Mouse (Mus musculus): ENCODE results near the gene Fam209. TPM values are rescaled to one million over a fixed set of nuclear protein-coding genes. Genes with fewer than 3 reads are reported as not detected.

Fam209 gene
- total RNA-seq (2021), result under 1 TPM in 1 of 2 experiments, not detected in 1; 0.50 TPM
- long read RNA-seq, result 0 reads

GRCm38 (mm10) chr2:172472318-172472717 lies at the start of gene Fam209:
Gene Fam209, plus strand, starts transcription at chr2:172472520.
- no peak for DNase-seq (ENCODE audit: low spot score in 2 of 2)

- no peak for DNase-seq (ENCODE audit: low spot score in 2 of 2)
Observed at GRCm38 (mm10) chr2:172430609-172431008, 41.7 kb upstream of the Fam209 start.

GRCm38 (mm10) chr2:172433746-172434145 lies 38.6 kb upstream of the Fam209 start:
- DNase-seq (ENCODE audit: low spot score in 2 of 2), result no peak

DNA sequence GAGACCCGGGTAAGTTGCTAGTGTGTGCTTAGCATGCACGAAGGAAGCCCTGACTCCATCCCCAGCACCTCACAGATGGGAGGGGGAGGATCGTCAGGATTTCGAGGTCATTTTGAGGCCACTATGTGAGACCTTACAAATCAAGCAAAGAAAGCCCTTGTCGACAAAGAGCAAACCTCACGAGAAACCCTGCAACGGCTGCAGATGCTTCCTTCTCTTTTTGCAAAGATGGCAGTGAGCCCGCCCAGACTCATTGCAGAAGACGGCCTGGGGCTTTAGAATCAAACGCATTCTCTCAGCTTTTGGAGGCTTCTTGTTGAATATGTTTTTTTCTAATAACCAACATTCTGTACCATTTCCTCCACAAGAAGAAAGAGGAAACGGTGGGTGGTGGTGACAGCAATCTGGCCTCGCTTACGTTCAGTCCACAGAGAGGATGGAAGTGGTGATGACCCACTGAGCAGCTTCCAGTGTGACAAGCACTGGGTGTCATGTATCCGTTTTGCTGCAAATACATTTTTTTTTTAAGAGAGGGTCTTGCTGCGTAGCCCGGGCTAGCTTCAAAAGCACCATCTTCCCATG lies 34.9 kb upstream of the Fam209 start:
- DNase-seq (ENCODE audit: low spot score in 2 of 2), result no peak

- peak; percentile 99 to 100 for DNase-seq (ENCODE audit: low spot score in 2 of 2)
Observed at GRCm38 (mm10) chr2:172439843-172440639, 32.3 kb upstream of the Fam209 start, which contains the start of gene Rtf2. Gene Rtf2, plus strand, starts transcription at chr2:172440556.

GRCm38 (mm10) chr2:172440640-172441005 lies 31.7 kb upstream of the Fam209 start:
- DNase-seq (ENCODE audit: low spot score in 2 of 2), result no peak

DNA sequence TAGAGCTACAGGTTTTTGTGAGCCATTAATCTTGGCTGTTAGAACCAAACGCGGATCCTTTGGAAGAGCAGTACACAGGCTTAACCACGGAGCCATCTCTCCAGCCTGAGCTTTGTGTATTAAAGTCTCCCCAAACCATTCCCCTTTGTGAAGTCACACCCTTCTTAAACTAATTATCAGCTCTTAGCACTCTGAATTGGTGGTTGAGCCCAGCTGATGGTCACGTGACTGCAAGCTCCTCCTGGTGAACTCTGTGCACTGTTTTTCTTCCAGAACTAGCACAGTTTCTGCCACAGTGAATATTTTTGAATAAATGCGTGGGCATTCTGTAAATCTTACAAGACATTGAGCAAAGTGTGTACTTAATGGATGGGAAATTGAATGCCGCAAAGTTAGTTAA lies 31.1 kb upstream of the Fam209 start:
- DNase-seq (ENCODE audit: low spot score in 2 of 2), result no peak

DNA sequence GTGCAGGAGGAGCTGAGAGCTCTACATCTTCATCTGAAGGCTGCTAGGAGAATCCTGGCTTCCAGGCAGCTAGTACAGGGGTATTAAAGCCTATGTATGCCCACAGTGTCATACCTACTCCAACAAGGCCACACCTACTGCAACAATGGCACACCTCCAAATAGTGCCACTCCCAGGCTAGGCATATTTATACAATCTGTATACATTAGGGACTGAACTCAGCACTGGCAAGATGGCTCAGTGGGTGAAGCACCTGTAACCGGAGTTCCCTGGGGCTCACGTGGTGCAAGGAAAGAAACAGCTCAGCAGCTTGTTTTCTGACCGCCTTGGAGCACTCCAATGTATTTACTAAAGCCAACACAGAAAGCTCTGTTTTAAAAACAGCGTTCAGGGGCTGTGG lies 26.7 kb upstream of the Fam209 start:
- DNase-seq (ENCODE audit: low spot score in 2 of 2), result no peak

DNA sequence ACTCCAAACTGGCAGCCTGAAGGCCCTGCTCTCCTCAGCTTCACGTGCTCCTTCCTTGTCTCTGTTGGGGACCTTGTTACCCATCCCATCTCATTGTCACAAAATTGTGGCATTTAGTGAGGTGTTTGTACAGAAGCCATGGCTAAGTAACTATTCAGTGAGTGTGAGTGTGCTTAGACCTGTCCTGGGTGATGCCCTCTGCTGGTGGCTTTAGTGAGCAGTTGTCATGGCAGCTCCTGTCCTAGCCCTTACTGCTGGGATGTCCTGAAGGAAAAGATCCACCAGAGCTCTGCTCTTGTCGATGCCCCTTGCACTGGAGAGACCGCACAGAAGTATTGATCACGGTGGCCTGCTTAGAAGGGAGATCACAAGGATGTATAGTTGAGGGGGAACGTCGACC lies 25.0 kb upstream of the Fam209 start:
- peak in 1 of 2 experiments; percentile 20 for DNase-seq (ENCODE audit: low spot score in 2 of 2)

GRCm38 (mm10) chr2:172448329-172448728 lies 24.0 kb upstream of the Fam209 start:
- no peak for DNase-seq (ENCODE audit: low spot score in 2 of 2)

GRCm38 (mm10) chr2:172450640-172451039 lies 21.7 kb upstream of the Fam209 start:
- no peak for DNase-seq (ENCODE audit: low spot score in 2 of 2)

DNA sequence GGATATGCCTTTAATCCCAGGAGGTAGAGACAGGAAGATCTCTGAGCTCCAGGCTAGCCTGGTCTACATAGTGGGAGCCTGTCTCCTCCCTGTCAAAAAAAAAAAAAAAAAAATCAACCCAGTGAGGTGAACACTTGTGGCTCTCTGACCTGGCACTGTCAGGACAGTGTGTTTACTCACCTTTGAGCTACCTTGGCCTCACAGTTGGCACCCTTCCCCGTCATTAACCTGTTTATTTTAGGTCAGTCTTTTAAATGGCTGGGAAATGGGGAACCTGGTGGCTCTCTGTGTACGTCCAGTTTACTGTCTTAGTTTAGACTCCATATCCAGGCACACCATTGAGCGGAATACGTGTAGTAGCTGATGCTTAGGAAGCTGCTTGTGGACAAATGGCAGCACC lies 20.3 kb upstream of the Fam209 start:
- DNase-seq (ENCODE audit: low spot score in 2 of 2), result no peak

GRCm38 (mm10) chr2:172452458-172452857 lies 19.9 kb upstream of the Fam209 start:
- no peak for DNase-seq (ENCODE audit: low spot score in 2 of 2)

DNA sequence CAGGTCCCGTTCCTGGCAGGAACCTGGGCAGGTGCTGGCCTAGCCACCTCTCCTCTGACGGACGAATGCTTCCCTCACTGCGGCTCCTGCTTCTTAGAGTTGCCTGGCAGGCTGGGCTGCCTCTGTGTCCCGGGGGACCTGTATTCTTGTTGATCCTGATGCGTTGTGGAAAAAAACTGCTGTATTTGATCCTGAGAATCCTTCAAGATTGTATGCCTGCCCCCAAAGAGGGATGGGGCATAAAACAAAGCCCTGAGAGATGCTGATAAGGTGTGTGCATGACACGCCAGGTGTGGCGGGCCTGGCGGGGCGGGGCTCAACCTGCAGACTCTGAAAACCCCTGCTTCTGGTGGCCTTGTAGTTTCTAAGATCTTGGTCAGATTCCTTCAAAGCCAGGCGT lies 13.8 kb upstream of the Fam209 start, which contains the start of gene Gcnt7:
TSS of gene Gcnt7 (minus strand) at position 101 of the 400 bp plus-strand sequence.
- DNase-seq (ENCODE audit: low spot score in 2 of 2), result no peak

- DNase-seq (ENCODE audit: low spot score in 2 of 2), result no peak
Observed at GRCm38 (mm10) chr2:172460647-172461046, 11.7 kb upstream of the Fam209 start.

DNA sequence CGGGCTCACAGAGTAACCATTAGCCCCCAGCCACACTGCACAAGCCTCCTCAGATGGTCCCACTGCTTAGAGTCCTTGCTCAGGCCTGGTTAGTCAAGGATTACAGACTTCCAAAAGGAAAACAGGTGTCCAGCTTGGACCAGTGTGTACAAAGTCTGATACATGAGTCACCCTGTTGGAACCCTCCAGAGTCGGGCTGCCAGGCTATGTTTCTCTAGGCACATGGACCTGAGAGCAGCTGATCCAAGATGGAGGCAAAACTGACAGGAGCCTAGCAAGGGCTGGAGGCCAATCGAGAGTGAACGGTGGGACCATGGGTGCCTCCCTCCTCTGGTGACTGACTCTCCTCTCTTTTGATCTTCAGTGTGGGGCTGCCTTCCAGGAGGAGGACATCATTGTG lies 9.5 kb upstream of the Fam209 start:
- DNase-seq (ENCODE audit: low spot score in 2 of 2), result no peak

GRCm38 (mm10) chr2:172466427-172467132 lies 5.7 kb upstream of the Fam209 start:
- DNase-seq (ENCODE audit: low spot score in 2 of 2), result no peak

GRCm38 (mm10) chr2:172467206-172467605 lies 5.1 kb upstream of the Fam209 start:
- no peak for DNase-seq (ENCODE audit: low spot score in 2 of 2)

DNA sequence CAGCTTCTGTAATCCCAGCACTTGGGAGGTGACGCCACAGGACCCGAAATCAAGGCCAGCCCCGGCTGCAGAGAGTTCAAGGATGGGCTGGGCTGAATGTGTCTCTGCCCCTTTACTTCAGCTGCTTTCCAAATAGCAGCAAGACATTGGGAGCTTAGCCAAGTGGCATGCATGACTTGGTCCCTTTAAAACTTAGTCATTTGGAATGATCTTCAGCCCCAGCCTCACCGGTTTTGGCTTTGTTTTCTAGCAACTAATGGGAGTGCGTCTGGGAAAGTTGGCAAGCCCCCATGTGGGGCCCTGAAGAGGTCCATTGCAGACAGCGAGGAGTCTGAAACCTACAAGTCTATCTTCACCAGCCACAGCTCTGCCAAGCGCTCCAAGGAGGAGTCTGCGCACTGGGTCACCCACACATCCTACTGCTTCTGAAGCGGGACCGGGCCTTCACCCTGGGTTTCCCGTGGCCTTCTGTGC lies 3.9 kb upstream of the Fam209 start:
- no peak for DNase-seq (ENCODE audit: low spot score in 2 of 2)

DNA sequence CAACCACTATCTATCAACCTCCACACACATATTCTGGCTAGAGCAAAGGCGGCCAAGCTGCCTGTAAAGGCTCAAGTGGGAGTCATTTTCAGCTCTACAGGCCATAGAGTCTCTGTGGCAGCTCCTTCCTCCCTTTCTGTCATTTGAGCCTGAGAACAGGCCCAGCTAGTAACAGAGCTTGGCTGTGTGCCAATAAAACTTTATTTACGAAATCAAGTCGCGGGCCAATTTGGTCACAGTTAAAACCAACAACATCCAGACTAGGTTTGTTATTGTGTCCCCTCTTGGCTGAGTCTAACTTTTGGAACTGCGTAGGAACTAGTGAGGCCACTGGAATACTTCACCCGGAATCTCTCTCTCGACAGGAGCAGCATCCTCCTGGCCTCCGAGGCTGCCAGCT lies 1.3 kb downstream of the Fam209 start:
- DNase-seq (ENCODE audit: low spot score in 2 of 2), result no peak

GRCm38 (mm10) chr2:172474970-172475369 lies 2.6 kb downstream of the Fam209 start:
- DNase-seq (ENCODE audit: low spot score in 2 of 2), result no peak

- DNase-seq (ENCODE audit: low spot score in 2 of 2), result no peak
Observed at GRCm38 (mm10) chr2:172476707-172477260, 4.5 kb downstream of the Fam209 start.
